18 mouse cellular contexts compared by ENCODE assay signal in the genomic region with DNA sequence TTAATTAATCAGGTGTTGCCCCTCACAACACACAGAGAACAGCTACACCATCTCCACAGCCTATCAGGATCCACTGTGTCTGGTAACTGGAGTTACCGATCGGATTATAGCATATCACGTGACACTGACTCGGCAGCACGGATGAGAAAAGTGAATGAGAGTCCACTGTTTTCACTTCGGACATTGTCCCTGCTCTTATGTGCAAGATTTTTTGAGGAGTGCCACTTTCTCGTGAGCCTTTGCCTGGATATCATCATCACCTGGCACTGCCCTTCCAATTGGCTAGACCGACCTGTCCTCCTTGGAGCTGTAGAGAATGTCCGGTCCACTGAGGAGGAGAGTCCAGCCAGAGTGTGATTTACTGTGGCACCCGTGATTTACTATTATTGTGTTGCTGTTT.
"Had no signal": no experiment of that assay in that cellular context is flagged by ENCODE, and none has a peak within 500 bp of the region (broad histone marks: within the 10 kb centered on the region; RNA-seq: fewer than 3 reads in every experiment).

No protein-coding gene starts in this region.

- ATAC-seq: midbrain, embryonic 16.5 days had no signal

- H3K27ac ChIP-seq: midbrain, embryonic 12.5 days; neural tube, embryonic 13.5 days; neural tube, embryonic 15.5 days had no signal

- H3K4me3 ChIP-seq: midbrain, embryonic 12.5 days; myocyte; neural tube, embryonic 13.5 days; neural tube, embryonic 15.5 days had no signal

- H3K36me3 ChIP-seq: midbrain, embryonic 12.5 days; neural tube, embryonic 13.5 days; neural tube, embryonic 15.5 days had no signal

- H3K9ac ChIP-seq: lung, embryonic 14.5 days; midbrain, embryonic 12.5 days; neural tube, embryonic 13.5 days; neural tube, embryonic 15.5 days had no signal

- H3K9me3 ChIP-seq: midbrain, embryonic 12.5 days; neural tube, embryonic 13.5 days; neural tube, embryonic 15.5 days had no signal

- DNase-seq: lung, adult 18-20 months; lung, embryonic 14.5 days; lung, postnatal 10 days; lung, postnatal 4 days; midbrain, embryonic 14.5 days; retina, postnatal 1 day; right cerebral cortex, adult 18-20 months; right cerebral cortex, postnatal 25 days; right cerebral cortex, postnatal 4 days; spleen, adult 18-20 months; thymus, adult 18-20 months; thymus, postnatal 14 days; thymus, postnatal 36 days had no signal

- H3K27me3 ChIP-seq: midbrain, embryonic 12.5 days; neural tube, embryonic 13.5 days; neural tube, embryonic 15.5 days had no signal

- H3K4me1 ChIP-seq: midbrain, embryonic 12.5 days; neural tube, embryonic 13.5 days; neural tube, embryonic 15.5 days had no signal

- H3K4me2 ChIP-seq: lung, embryonic 14.5 days; midbrain, embryonic 12.5 days; neural tube, embryonic 13.5 days; neural tube, embryonic 15.5 days had no signal
